In genomic region chr16:13366802-13367465, GRCm38 (mm10) we compare ENCODE assay signal across 8 mouse cellular contexts.
DNase-seq lines count a peak whose midpoint lies in the region; ATAC-seq and TF ChIP-seq lines count a peak whose summit lies in the region.

No protein-coding gene starts in this region.

- no peaks in the 10 kb centered on the region for H3K27me3 ChIP-seq in forebrain, embryonic 16.5 days (replicated peaks; ENCODE audit: control insufficient read depth, insufficient read depth, low read length)

- H3K27ac ChIP-seq in gastrocnemius, adult 2 months = peak overlapping the region; percentile 68
- peak overlapping the region; percentile 64 for H3K27ac ChIP-seq in forebrain, embryonic 16.5 days (ENCODE audit: low read length)
- peak overlapping the region; percentile 85 for H3K27ac ChIP-seq in olfactory bulb, adult 2 months (ENCODE audit: insufficient read depth, low read depth, low read length)

- H3K4me3 ChIP-seq in gastrocnemius, adult 2 months = no peak overlapping the region
- H3K4me3 ChIP-seq in forebrain, embryonic 16.5 days (replicated peaks; ENCODE audit: low read length) = no peak overlapping the region
- no peak overlapping the region; the same call in 1 of the 2 replicates for H3K4me3 ChIP-seq in olfactory bulb, adult 2 months (ENCODE audit: insufficient read depth, low read depth, low read length)

- H3K36me3 ChIP-seq in forebrain, embryonic 16.5 days (ENCODE audit: control insufficient read depth, insufficient read depth) = no peaks in the 10 kb centered on the region

- DNase-seq in gastrocnemius, adult 2 months = no peak
- no peak for DNase-seq in gastrocnemius, postnatal 36 days
- peak; percentile 64 for DNase-seq in Muller cell, postnatal 12 days (ENCODE audit: inconsistent ontology term)
- DNase-seq in left cerebral cortex, adult 18-20 months (ENCODE audit: low spot score in 2 of 2) = peak; percentile 43 to 58
- no peak for DNase-seq in thymus, postnatal 36 days
- no peak for DNase-seq in gastrocnemius, adult 8-10 months (ENCODE audit: low spot score in 2 of 2)

- peak; percentile 73 for ATAC-seq in forebrain, embryonic 16.5 days

- 0 out of 2 replicates have a peak overlapping the region, but pooled peaks have one; percentile 5 for H3K4me2 ChIP-seq in forebrain, embryonic 16.5 days (ENCODE audit: low read length)

- no peak for TF ChIP-seq CTCF in gastrocnemius, adult 2 months (IDR thresholded peaks at IDR 0.05)
- no peak for TF ChIP-seq CTCF in olfactory bulb, adult 2 months (IDR thresholded peaks at IDR 0.05; ENCODE audit: insufficient read depth, low read depth, low read length)

- H3K9ac ChIP-seq in forebrain, embryonic 16.5 days (replicated peaks; ENCODE audit: low read depth, low read length) = no peak overlapping the region

- no peaks in the 10 kb centered on the region for H3K9me3 ChIP-seq in forebrain, embryonic 16.5 days (ENCODE audit: control insufficient read depth, low read length)

- WGBS in forebrain, embryonic 16.5 days = 12% methylated on average over 4 of the region's 4 CpGs
- WGBS in olfactory bulb, adult 2 months = 5% methylated on average over 4 of the region's 4 CpGs

- intact Hi-C loops in gastrocnemius, adult 2 months (cut with DNase I) = no loop called here
- intact Hi-C loops in gastrocnemius, postnatal 36 days (cut with DNase I) = no loop called here

- no peak for TF ChIP-seq POLR2A in olfactory bulb, adult 2 months (IDR thresholded peaks at IDR 0.05; ENCODE audit: insufficient read depth, low read depth, low read length)

- H3K4me1 ChIP-seq in forebrain, embryonic 16.5 days (replicated peaks; ENCODE audit: control insufficient read depth, insufficient read depth, low read length) = peaks cover 20% of the 10 kb centered on the region
- peaks cover 28% of the 10 kb centered on the region for H3K4me1 ChIP-seq in olfactory bulb, adult 2 months (ENCODE audit: control insufficient read depth, insufficient read depth, low read length)

Comparison
In these comparisons a context has a peak if more than half of its experiments do, and no peak if none do; other contexts are left out.
1. DNase-seq: peak in Muller cell, postnatal 12 days (single experiment) and left cerebral cortex, adult 18-20 months (2 of 2); none in gastrocnemius, adult 2 months (single experiment), gastrocnemius, postnatal 36 days (0 of 2), thymus, postnatal 36 days (0 of 2) and gastrocnemius, adult 8-10 months (0 of 2).
2. Peak in every context shown above with its lines, with median percentiles within 50 percentile points of each other: H3K27ac ChIP-seq.